Mouse (Mus musculus) right cerebral cortex, postnatal 36 days (tissue): ENCODE results near the gene Ces3a.
"Not testable (repeated sequence)": the region's sequence is repeated elsewhere in the genome, so short reads cannot be mapped to it uniquely, and the experiment has no call there.

Experiments used
- DNase-seq, 2 experiments: peaks; one replicate each; pipeline ENCODE4 v3.0.0; 2022; ENCODE audit warnings: low spot score in 2 of 2, mixed read lengths in 1 of 2

Gene Ces3a

GRCm38 (mm10) chr8:105093992-105094391 lies 45.6 kb downstream of the Ces3a start:
- no peak for DNase-seq

GRCm38 (mm10) chr8:105102101-105102785 lies 53.8 kb downstream of the Ces3a start:
- DNase-seq: not testable (repeated sequence)

- DNase-seq: not testable (repeated sequence)
These were observed 55.3 kb downstream of the Ces3a start for GRCm38 (mm10) chr8:105103701-105104100.

GRCm38 (mm10) chr8:105104220-105104619 lies 55.8 kb downstream of the Ces3a start:
- DNase-seq: no peak
